Mouse (Mus musculus): ENCODE results near the gene Mx1. TPM values are rescaled to one million over a fixed set of nuclear protein-coding genes. Genes with fewer than 3 reads are reported as not detected.

Gene Mx1
- polyA plus RNA-seq, 1 experiment from 2014 or later, result not detected

DNA sequence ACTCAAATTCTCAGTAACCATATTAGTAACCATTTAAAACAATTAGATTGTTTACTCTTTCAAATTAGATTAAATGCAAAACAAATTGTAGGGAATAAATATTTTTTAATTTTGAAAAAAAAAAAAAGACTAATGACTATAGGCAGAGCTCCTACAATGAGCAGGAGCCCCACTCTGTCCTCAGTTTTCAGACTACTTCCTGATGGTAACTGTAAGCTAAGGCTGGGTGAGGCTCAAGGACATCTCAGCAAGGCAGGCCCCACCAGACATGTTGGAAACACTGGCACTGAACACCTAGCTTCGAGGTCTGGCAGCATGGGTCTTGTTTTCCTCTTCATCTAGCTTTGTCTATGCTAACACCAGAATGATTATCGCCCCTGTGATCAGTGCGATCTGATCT, 35.4 kb upstream of the Mx1 start:
- no peak overlapping the region for H3K4me2 ChIP-seq (ENCODE audit: low read length)
- H3K4me1 ChIP-seq (ENCODE audit: control insufficient read depth, insufficient read depth, low read length), result no peaks in the 10 kb centered on the region
- H3K4me3 ChIP-seq (ENCODE audit: low read depth, low read length), result no peak overlapping the region
- DNase-seq (ENCODE audit: low spot score), result no peak
- 90% methylated on average over 3 of the region's 3 CpGs for WGBS
- no peaks in the 10 kb centered on the region for H3K27me3 ChIP-seq (replicated peaks; ENCODE audit: control insufficient read depth, insufficient read depth, low read length)
- H3K36me3 ChIP-seq (ENCODE audit: control insufficient read depth, insufficient read depth, low read length), result no peaks in the 10 kb centered on the region
- no peak overlapping the region for H3K27ac ChIP-seq (ENCODE audit: low read depth, low read length)
- H3K9me3 ChIP-seq (replicated peaks; ENCODE audit: control insufficient read depth, low read length), result no peaks in the 10 kb centered on the region
- H3K9ac ChIP-seq (ENCODE audit: low read length), result no peak overlapping the region
- no peak for ATAC-seq

DNA sequence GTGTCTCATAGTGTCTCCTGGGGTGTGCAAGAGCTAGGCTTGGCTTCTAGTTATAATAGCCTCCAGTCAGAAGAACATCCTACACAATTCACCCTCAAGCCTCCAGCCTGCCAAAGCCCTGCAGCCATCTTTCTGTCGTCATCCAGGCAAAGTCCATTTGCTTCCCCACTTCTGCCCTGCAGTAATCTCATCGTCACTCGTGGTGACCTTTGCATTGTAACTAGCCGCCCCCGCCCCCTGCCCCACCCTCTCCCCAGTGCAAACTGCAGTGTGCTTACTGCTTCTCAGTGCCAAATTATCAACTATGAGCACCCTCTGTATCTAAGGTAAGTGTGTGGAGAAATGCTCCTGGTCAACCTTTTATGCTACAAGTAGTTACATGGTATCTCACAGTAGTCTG, 35.0 kb upstream of the Mx1 start:
- no peaks in the 10 kb centered on the region for H3K9me3 ChIP-seq (replicated peaks; ENCODE audit: control insufficient read depth, low read length)
- H3K9ac ChIP-seq (ENCODE audit: low read length), result no peak overlapping the region
- H3K27me3 ChIP-seq (replicated peaks; ENCODE audit: control insufficient read depth, insufficient read depth, low read length), result no peaks in the 10 kb centered on the region
- no peaks in the 10 kb centered on the region for H3K4me1 ChIP-seq (ENCODE audit: control insufficient read depth, insufficient read depth, low read length)
- no peak overlapping the region for H3K4me2 ChIP-seq (ENCODE audit: low read length)
- no peak overlapping the region for H3K27ac ChIP-seq (ENCODE audit: low read depth, low read length)
- DNase-seq (ENCODE audit: low spot score), result no peak
- 69% methylated on average over 5 of the region's 5 CpGs for WGBS
- no peak for ATAC-seq
- no peak overlapping the region for H3K4me3 ChIP-seq (ENCODE audit: low read depth, low read length)
- H3K36me3 ChIP-seq (ENCODE audit: control insufficient read depth, insufficient read depth, low read length), result no peaks in the 10 kb centered on the region

DNA sequence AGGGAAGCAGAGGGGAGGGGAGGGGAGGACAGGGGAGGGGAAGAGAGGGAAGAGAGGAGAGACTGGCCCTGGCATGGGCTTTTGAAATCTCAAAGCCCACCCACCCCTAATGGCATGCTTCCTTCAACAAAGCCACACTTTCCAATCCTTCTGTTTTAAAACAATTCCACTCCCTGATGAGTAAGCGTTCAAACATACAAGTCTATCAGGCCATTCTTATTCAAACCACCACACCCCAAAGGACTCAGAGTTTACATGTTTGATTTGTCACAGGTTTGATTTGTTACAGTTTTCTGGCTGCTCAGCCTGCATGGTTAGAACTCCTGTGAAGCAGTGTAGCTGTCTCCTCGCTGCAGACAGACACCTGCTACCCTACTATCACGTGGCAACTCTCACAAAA, 33.3 kb upstream of the Mx1 start:
- H3K27me3 ChIP-seq (replicated peaks; ENCODE audit: control insufficient read depth, insufficient read depth, low read length), result no peaks in the 10 kb centered on the region
- H3K4me1 ChIP-seq (ENCODE audit: control insufficient read depth, insufficient read depth, low read length), result no peaks in the 10 kb centered on the region
- H3K9ac ChIP-seq (ENCODE audit: low read length), result no peak overlapping the region
- no peak overlapping the region for H3K4me3 ChIP-seq (ENCODE audit: low read depth, low read length)
- H3K27ac ChIP-seq (ENCODE audit: low read depth, low read length), result no peak overlapping the region
- no peaks in the 10 kb centered on the region for H3K36me3 ChIP-seq (ENCODE audit: control insufficient read depth, insufficient read depth, low read length)
- no peak overlapping the region for H3K4me2 ChIP-seq (ENCODE audit: low read length)
- DNase-seq (ENCODE audit: low spot score), result no peak
- WGBS, result 44% methylated on average over 3 of the region's 3 CpGs
- no peak for ATAC-seq
- H3K9me3 ChIP-seq (replicated peaks; ENCODE audit: control insufficient read depth, low read length), result no peaks in the 10 kb centered on the region

DNA sequence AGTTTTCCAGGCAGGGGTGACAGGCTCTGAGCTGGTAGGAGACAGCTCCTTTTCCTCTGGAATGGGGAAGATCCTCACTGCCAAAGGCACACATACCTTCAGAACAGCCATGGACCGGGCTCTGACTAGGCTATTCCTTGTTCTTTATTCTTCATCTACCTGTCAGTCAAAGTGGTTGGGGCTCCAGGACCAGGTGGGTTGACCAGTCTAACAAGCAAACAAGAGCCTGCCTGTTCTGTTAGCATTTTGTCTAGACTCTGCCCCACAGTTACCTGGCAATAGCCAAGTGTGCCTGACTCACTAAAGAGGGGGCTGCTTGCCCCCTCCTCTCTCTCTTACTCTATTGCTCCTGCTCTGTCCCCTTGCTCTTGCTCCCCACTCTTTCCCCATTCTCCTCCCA, 29.7 kb upstream of the Mx1 start:
- Histone ChIP-seq H3K9ac (ENCODE audit: low read length) (no peak overlapping the region), H3K4me1 (ENCODE audit: control insufficient read depth, insufficient read depth, low read length) (no peaks in the 10 kb centered on the region), H3K4me3 (ENCODE audit: low read depth, low read length) (no peak overlapping the region), H3K27me3 (replicated peaks; ENCODE audit: control insufficient read depth, insufficient read depth, low read length) (no peaks in the 10 kb centered on the region), H3K36me3 (ENCODE audit: control insufficient read depth, insufficient read depth, low read length) (no peaks in the 10 kb centered on the region), H3K4me2 (ENCODE audit: low read length) (no peak overlapping the region), H3K27ac (ENCODE audit: low read depth, low read length) (no peak overlapping the region), H3K9me3 (replicated peaks; ENCODE audit: control insufficient read depth, low read length) (no peaks in the 10 kb centered on the region)
- ATAC-seq, result no peak
- DNase-seq (ENCODE audit: low spot score), result no peak
- 93% methylated on average over 1 of the region's 1 CpGs for WGBS

DNA sequence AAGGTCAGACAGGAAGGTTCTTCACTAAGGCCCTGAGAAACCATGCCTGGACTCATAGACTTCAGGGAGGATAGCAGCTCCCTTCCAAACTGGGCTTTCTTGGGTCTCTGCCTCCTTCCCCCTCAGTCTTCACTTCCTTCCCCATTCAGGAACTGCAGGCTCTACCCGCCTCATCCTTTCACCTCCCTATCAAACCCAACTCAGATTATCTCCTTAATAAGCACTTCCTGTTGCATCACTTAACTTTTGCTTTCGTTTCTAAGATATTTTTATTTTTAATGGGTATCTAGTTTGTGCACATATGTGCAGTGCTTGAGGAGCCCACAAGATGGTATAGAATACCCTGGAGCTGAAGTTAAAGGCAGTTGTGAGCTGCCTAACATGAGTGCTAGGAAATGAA, 15.9 kb upstream of the Mx1 start:
- H3K27me3 ChIP-seq (replicated peaks; ENCODE audit: control insufficient read depth, insufficient read depth, low read length), result no peaks in the 10 kb centered on the region
- no peaks in the 10 kb centered on the region for H3K4me1 ChIP-seq (ENCODE audit: control insufficient read depth, insufficient read depth, low read length)
- H3K9ac ChIP-seq (ENCODE audit: low read length), result no peak overlapping the region
- no peak overlapping the region for H3K4me3 ChIP-seq (ENCODE audit: low read depth, low read length)
- no peak overlapping the region for H3K4me2 ChIP-seq (ENCODE audit: low read length)
- ATAC-seq, result no peak
- no peaks in the 10 kb centered on the region for H3K36me3 ChIP-seq (ENCODE audit: control insufficient read depth, insufficient read depth, low read length)
- WGBS, result 83% methylated on average over 2 of the region's 2 CpGs
- H3K27ac ChIP-seq (ENCODE audit: low read depth, low read length), result no peak overlapping the region
- no peak for DNase-seq (ENCODE audit: low spot score)
- H3K9me3 ChIP-seq (replicated peaks; ENCODE audit: control insufficient read depth, low read length), result no peaks in the 10 kb centered on the region

DNA sequence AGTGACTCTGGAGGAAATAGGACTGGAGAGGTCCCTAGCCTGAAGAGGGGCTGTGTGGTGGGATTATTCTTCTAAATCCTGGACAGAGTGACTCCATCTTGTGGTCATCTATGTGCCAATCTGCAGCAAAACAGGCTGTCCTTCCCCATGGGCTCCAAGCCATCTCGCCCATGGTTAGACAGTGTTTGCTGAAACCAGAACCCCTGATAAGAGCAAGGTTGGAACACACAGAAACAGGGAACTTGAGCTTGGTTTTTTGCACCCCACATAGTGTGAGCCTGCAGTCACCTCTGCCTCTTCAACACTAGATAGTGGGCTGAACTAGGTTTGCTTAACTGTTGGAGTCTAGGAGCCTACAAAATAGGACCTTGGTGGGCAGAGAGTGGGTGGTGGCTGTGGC, 13.8 kb upstream of the Mx1 start:
- Histone ChIP-seq H3K4me3 (ENCODE audit: low read depth, low read length) (no peak overlapping the region), H3K27ac (ENCODE audit: low read depth, low read length) (no peak overlapping the region), H3K9me3 (replicated peaks; ENCODE audit: control insufficient read depth, low read length) (no peaks in the 10 kb centered on the region), H3K9ac (ENCODE audit: low read length) (no peak overlapping the region), H3K36me3 (ENCODE audit: control insufficient read depth, insufficient read depth, low read length) (no peaks in the 10 kb centered on the region), H3K4me2 (ENCODE audit: low read length) (no peak overlapping the region), H3K27me3 (replicated peaks; ENCODE audit: control insufficient read depth, insufficient read depth, low read length) (no peaks in the 10 kb centered on the region), H3K4me1 (ENCODE audit: control insufficient read depth, insufficient read depth, low read length) (no peaks in the 10 kb centered on the region)
- no peak for ATAC-seq
- DNase-seq (ENCODE audit: low spot score), result no peak
- WGBS, result 84% methylated on average over 1 of the region's 1 CpGs

DNA sequence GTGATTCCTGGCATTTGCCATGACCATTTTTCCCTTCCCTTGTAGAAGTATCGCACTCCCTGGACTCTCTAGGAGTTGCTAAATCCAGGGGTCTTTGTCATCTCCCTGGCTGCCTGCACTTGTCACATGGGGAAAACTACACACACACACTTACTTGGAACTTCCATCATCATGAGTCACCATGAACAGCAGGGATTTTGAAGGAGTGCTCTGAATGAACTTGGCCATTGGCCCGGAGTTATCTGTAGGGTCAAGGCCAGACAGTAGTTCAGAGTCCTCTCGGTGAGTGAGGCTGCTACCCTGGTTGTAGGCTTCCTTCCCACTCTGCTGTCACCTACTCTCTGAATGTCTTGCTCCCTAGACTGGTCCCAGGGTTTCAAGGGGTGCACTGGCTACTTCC, 12.9 kb upstream of the Mx1 start:
- no peak for DNase-seq (ENCODE audit: low spot score)
- Histone ChIP-seq H3K27me3 (replicated peaks; ENCODE audit: control insufficient read depth, insufficient read depth, low read length) (no peaks in the 10 kb centered on the region), H3K4me3 (ENCODE audit: low read depth, low read length) (no peak overlapping the region), H3K9me3 (replicated peaks; ENCODE audit: control insufficient read depth, low read length) (no peaks in the 10 kb centered on the region), H3K4me2 (ENCODE audit: low read length) (no peak overlapping the region), H3K4me1 (ENCODE audit: control insufficient read depth, insufficient read depth, low read length) (no peaks in the 10 kb centered on the region), H3K36me3 (ENCODE audit: control insufficient read depth, insufficient read depth, low read length) (no peaks in the 10 kb centered on the region), H3K9ac (ENCODE audit: low read length) (no peak overlapping the region), H3K27ac (ENCODE audit: low read depth, low read length) (no peak overlapping the region)
- 92% methylated on average over 3 of the region's 3 CpGs for WGBS
- no peak for ATAC-seq

DNA sequence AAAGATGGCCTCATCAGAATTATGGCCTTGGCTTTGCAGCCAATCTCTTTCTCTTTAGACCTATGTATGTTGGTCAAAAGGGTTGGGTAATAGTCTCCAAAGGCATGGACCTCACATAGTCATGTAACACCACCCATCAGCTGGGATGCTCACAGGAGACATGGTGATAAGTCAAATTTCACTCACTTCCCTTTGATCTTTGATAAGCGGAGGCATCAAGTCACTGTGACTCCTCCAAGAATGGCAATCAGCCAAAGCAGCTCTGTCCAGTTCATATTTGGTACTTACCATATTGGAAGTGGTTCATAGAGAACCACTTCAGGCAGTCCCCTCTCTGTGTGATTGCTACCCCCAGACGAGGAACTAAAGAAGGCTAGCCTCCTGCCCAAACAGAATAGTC, 12.0 kb upstream of the Mx1 start:
- ATAC-seq (no peak), DNase-seq (ENCODE audit: low spot score) (no peak)
- no peaks in the 10 kb centered on the region for H3K4me1 ChIP-seq (ENCODE audit: control insufficient read depth, insufficient read depth, low read length)
- no peak overlapping the region for H3K4me3 ChIP-seq (ENCODE audit: low read depth, low read length)
- no peak overlapping the region for H3K27ac ChIP-seq (ENCODE audit: low read depth, low read length)
- 77% methylated on average over 2 of the region's 2 CpGs for WGBS
- no peak overlapping the region for H3K9ac ChIP-seq (ENCODE audit: low read length)
- no peak overlapping the region for H3K4me2 ChIP-seq (ENCODE audit: low read length)
- no peaks in the 10 kb centered on the region for H3K27me3 ChIP-seq (replicated peaks; ENCODE audit: control insufficient read depth, insufficient read depth, low read length)
- H3K36me3 ChIP-seq (ENCODE audit: control insufficient read depth, insufficient read depth, low read length), result no peaks in the 10 kb centered on the region
- no peaks in the 10 kb centered on the region for H3K9me3 ChIP-seq (replicated peaks; ENCODE audit: control insufficient read depth, low read length)

DNA sequence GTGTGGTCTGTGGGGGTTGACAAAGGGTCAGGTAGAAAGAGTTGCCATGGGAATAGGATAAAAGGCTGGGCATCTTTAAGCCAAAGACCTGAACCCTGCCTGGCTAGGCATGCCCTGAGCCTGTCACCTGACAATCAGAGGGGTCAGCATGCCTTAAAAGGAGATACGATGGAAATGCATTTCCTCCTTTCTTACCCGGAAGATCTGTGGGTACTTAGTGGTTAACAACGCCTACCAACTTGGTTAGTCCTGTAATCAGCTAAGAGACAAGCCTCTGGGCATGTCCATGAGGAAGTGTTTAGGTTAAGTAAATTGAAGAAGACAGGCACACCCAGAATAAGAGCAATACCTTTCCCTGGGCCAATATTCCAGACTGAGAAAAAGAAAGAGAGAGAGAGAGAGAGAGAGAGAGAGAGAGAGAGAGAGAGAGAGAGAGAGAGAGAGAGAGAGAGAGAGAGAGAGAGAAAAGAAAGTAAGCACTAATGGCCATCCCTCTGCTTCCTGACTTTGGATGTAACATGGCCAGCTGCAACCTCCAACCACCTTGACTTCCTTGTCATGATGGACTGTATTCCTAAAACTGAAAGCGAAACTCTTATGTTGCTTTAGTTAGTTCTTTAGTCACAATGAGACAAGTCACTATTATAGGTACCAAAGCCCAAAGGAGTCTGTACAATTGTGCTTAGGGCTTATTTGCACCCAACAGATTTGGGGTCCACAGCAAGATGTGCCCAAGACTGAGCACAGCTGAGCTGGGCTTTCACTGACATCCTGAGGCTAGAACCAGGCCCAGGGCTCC, 5.5 kb upstream of the Mx1 start:
- Histone ChIP-seq H3K27ac (ENCODE audit: low read depth, low read length) (no peak overlapping the region), H3K9me3 (replicated peaks; ENCODE audit: control insufficient read depth, low read length) (no peaks in the 10 kb centered on the region), H3K4me2 (ENCODE audit: low read length) (no peak overlapping the region), H3K4me3 (ENCODE audit: low read depth, low read length) (no peak overlapping the region), H3K9ac (ENCODE audit: low read length) (no peak overlapping the region), H3K27me3 (replicated peaks; ENCODE audit: control insufficient read depth, insufficient read depth, low read length) (no peaks in the 10 kb centered on the region), H3K36me3 (ENCODE audit: control insufficient read depth, insufficient read depth, low read length) (no peaks in the 10 kb centered on the region), H3K4me1 (ENCODE audit: control insufficient read depth, insufficient read depth, low read length) (no peaks in the 10 kb centered on the region)
- no peak for DNase-seq (ENCODE audit: low spot score)
- 85% methylated on average over 4 of the region's 4 CpGs for WGBS
- ATAC-seq, result no peak
